Mouse (Mus musculus) ES-Bruce4 (cell line): Measurements from ENCODE around the gene Otulin. TPM values are rescaled to one million over a fixed set of nuclear protein-coding genes. Genes with fewer than 3 reads are reported as not detected.

Experiments
- H3K27ac ChIP-seq: 2 replicates; pipeline ENCODE4 v1.5.1; 2012; ENCODE audit warnings: low read length, inconsistent platforms; ENCODE audit not compliant: insufficient read depth
- H3K27me3 ChIP-seq: 2 replicates; pipeline ENCODE4 v1.6.1; 2012; ENCODE audit warnings: mild to moderate bottlenecking, low read length, inconsistent platforms; ENCODE audit not compliant: control insufficient read depth, poor library complexity, insufficient read depth, severe bottlenecking
- H3K36me3 ChIP-seq: 2 replicates; pipeline ENCODE4 v1.6.1; 2012; ENCODE audit warnings: inconsistent platforms, mild to moderate bottlenecking, low read length, moderate library complexity; ENCODE audit not compliant: control insufficient read depth, poor library complexity, insufficient read depth, severe bottlenecking
- H3K4me1 ChIP-seq: one replicate; pipeline ENCODE4 v1.8.1; 2011; ENCODE audit warnings: low read length; ENCODE audit not compliant: control insufficient read depth, insufficient read depth
- H3K4me3 ChIP-seq: 2 replicates; pipeline ENCODE4 v1.5.1; 2011; ENCODE audit warnings: low read depth, mild to moderate bottlenecking, low read length
- H3K9ac ChIP-seq: 2 replicates; pipeline ENCODE4 v1.6.1; 2012; ENCODE audit warnings: low read depth, mild to moderate bottlenecking, inconsistent platforms; ENCODE audit not compliant: poor library complexity, severe bottlenecking
- H3K9me3 ChIP-seq: replicated peaks from 2 replicates; pipeline ENCODE4 v1.6.1; 2012; ENCODE audit warnings: mild to moderate bottlenecking, low read length, inconsistent platforms; ENCODE audit not compliant: control insufficient read depth, poor library complexity, insufficient read depth, severe bottlenecking
- CTCF ChIP-seq: IDR thresholded peaks from one replicate; pipeline ENCODE4 v1.8.1; 2011; ENCODE audit warnings: low read depth, low read length
- EP300 ChIP-seq: IDR thresholded peaks from 2 replicates; pipeline ENCODE4 v1.6.1; 2011; ENCODE audit warnings: low read depth, low read length; ENCODE audit not compliant: insufficient read depth
- POLR2A ChIP-seq: IDR thresholded peaks from one replicate; pipeline ENCODE4 v1.8.1; 2011; ENCODE audit warnings: low read length; ENCODE audit not compliant: insufficient read depth
- polyA plus RNA-seq: library from polyadenylated mRNA; stranded (reverse); fragments of >200 nt; gene quantifications from 2 replicates; pipeline ENCODE4 v1.2.4, GENCODE M21; 2011; ENCODE audit warnings: low read depth; ENCODE audit not compliant: missing spikeins, insufficient read depth, insufficient read length

Otulin gene
- polyA plus RNA-seq, 1 experiment, result 17.3 TPM

- Histone ChIP-seq H3K36me3 (no peaks in the 10 kb centered on the region), H3K27me3 (no peaks in the 10 kb centered on the region), H3K4me1 (no peaks in the 10 kb centered on the region), H3K27ac (no peak overlapping the region), H3K9me3 (no peaks in the 10 kb centered on the region), H3K9ac (no peak overlapping the region), H3K4me3 (no peak overlapping the region)
- no peak for TF ChIP-seq CTCF
- TF ChIP-seq POLR2A, result no peak
- TF ChIP-seq EP300, result no peak
These were observed 126.4 kb downstream of the Otulin start for GRCm38 (mm10) chr15:27503801-27504730.

GRCm38 (mm10) chr15:27503221-27503620, 127.3 kb downstream of the Otulin start:
- H3K4me3 ChIP-seq, result no peak overlapping the region
- no peak for TF ChIP-seq CTCF
- TF ChIP-seq EP300, result no peak
- no peak for TF ChIP-seq POLR2A
- H3K9ac ChIP-seq, result no peak overlapping the region
- H3K27ac ChIP-seq, result no peak overlapping the region
- H3K4me1 ChIP-seq, result no peaks in the 10 kb centered on the region
- no peaks in the 10 kb centered on the region for H3K36me3 ChIP-seq
- H3K9me3 ChIP-seq, result no peaks in the 10 kb centered on the region
- H3K27me3 ChIP-seq, result no peaks in the 10 kb centered on the region

GRCm38 (mm10) chr15:27502338-27502737, 128.2 kb downstream of the Otulin start:
- no peaks in the 10 kb centered on the region for H3K4me1 ChIP-seq
- H3K27ac ChIP-seq, result no peak overlapping the region
- no peaks in the 10 kb centered on the region for H3K27me3 ChIP-seq
- H3K36me3 ChIP-seq, result no peaks in the 10 kb centered on the region
- TF ChIP-seq CTCF (no peak), EP300 (no peak), POLR2A (no peak)
- H3K9ac ChIP-seq, result no peak overlapping the region
- no peaks in the 10 kb centered on the region for H3K9me3 ChIP-seq
- H3K4me3 ChIP-seq, result no peak overlapping the region

- H3K4me3 ChIP-seq, result no peak overlapping the region
- no peak overlapping the region for H3K27ac ChIP-seq
- H3K36me3 ChIP-seq, result no peaks in the 10 kb centered on the region
- H3K9me3 ChIP-seq, result no peaks in the 10 kb centered on the region
- H3K4me1 ChIP-seq, result no peaks in the 10 kb centered on the region
- no peaks in the 10 kb centered on the region for H3K27me3 ChIP-seq
- H3K9ac ChIP-seq, result no peak overlapping the region
- TF ChIP-seq POLR2A (no peak), EP300 (no peak), CTCF (no peak)
These were observed 130.1 kb downstream of the Otulin start for GRCm38 (mm10) chr15:27500390-27500789.

GRCm38 (mm10) chr15:27498078-27498477, 132.4 kb downstream of the Otulin start:
- TF ChIP-seq POLR2A (no peak), EP300 (no peak), CTCF (no peak)
- no peaks in the 10 kb centered on the region for H3K4me1 ChIP-seq
- no peaks in the 10 kb centered on the region for H3K9me3 ChIP-seq
- H3K36me3 ChIP-seq, result no peaks in the 10 kb centered on the region
- no peak overlapping the region for H3K4me3 ChIP-seq
- no peak overlapping the region for H3K27ac ChIP-seq
- H3K27me3 ChIP-seq, result no peaks in the 10 kb centered on the region
- H3K9ac ChIP-seq, result no peak overlapping the region
